Mouse (Mus musculus): Measurements from ENCODE around the gene Crybg2. TPM values are rescaled to one million over a fixed set of nuclear protein-coding genes. Genes with fewer than 3 reads are reported as not detected.

Crybg2 gene
- polyA plus RNA-seq, 1 experiment from 2014 or later = 0.96 TPM

- Histone ChIP-seq H3K4me2 (peak overlapping the region; percentile 87), H3K4me1 (peaks cover 32% of the 10 kb centered on the region), H3K4me3 (replicated peaks) (peak overlapping the region; percentile 82), H3K9me3 (no peaks in the 10 kb centered on the region), H3K36me3 (replicated peaks) (peaks cover 6% of the 10 kb centered on the region; the same call in 1 of the 2 replicates), H3K9ac (peak overlapping the region; percentile 86), H3K27me3 (no peaks in the 10 kb centered on the region), H3K27ac (no peak overlapping the region)
- no peak for ATAC-seq (ENCODE audit: low FRiP score)
- 59% methylated on average over 8 of the region's 8 CpGs for WGBS
Measured at GRCm38 (mm10) chr4:134127793-134128192, 67.2 kb downstream of the Crybg2 start.

GRCm38 (mm10) chr4:134128221-134128982 is 67.8 kb downstream of the Crybg2 start, which contains the start of gene Sh3bgrl3:
Gene Sh3bgrl3 (minus strand): TSS chr4:134128789.
- Histone ChIP-seq H3K36me3 (replicated peaks) (peaks cover 6% of the 10 kb centered on the region; the same call in 1 of the 2 replicates), H3K4me3 (replicated peaks) (peak within 1 kb of the TSS; percentile 82), H3K4me1 (peaks cover 32% of the 10 kb centered on the region), H3K9ac (peak within 1 kb of the TSS; percentile 86), H3K9me3 (no peaks in the 10 kb centered on the region), H3K27ac (peak within 1 kb of the TSS; percentile 80), H3K27me3 (no peaks in the 10 kb centered on the region), H3K4me2 (peak within 1 kb of the TSS; percentile 87)
- ATAC-seq (ENCODE audit: low FRiP score) = peak; percentile 95
- WGBS = 0% methylated on average over 50 of the region's 50 CpGs

- Histone ChIP-seq H3K27ac (peak overlapping the region; percentile 68), H3K4me2 (peak overlapping the region; percentile 87), H3K9me3 (no peaks in the 10 kb centered on the region), H3K4me3 (replicated peaks) (peak overlapping the region; percentile 82), H3K27me3 (no peaks in the 10 kb centered on the region), H3K4me1 (peaks cover 29% of the 10 kb centered on the region), H3K9ac (peak overlapping the region; percentile 86), H3K36me3 (replicated peaks) (peaks cover 6% of the 10 kb centered on the region; the same call in 1 of the 2 replicates)
- peak; percentile 68 for ATAC-seq (ENCODE audit: low FRiP score)
- 5% methylated on average over 14 of the region's 14 CpGs for WGBS
Measured at GRCm38 (mm10) chr4:134128983-134129362, 68.4 kb downstream of the Crybg2 start.

- no peak for ATAC-seq (ENCODE audit: low FRiP score)
- Histone ChIP-seq H3K36me3 (replicated peaks) (peaks cover 6% of the 10 kb centered on the region; the same call in 1 of the 2 replicates), H3K4me1 (peaks cover 25% of the 10 kb centered on the region), H3K4me3 (replicated peaks) (no peak overlapping the region; the same call in 1 of the 2 replicates), H3K4me2 (peak overlapping the region; percentile 87), H3K9ac (0 out of 2 replicates have a peak overlapping the region, but pooled peaks have one; percentile 86), H3K9me3 (no peaks in the 10 kb centered on the region), H3K27me3 (no peaks in the 10 kb centered on the region), H3K27ac (no peak overlapping the region)
- 47% methylated on average over 6 of the region's 6 CpGs for WGBS
Measured at GRCm38 (mm10) chr4:134129482-134129881, 68.9 kb downstream of the Crybg2 start.

DNA sequence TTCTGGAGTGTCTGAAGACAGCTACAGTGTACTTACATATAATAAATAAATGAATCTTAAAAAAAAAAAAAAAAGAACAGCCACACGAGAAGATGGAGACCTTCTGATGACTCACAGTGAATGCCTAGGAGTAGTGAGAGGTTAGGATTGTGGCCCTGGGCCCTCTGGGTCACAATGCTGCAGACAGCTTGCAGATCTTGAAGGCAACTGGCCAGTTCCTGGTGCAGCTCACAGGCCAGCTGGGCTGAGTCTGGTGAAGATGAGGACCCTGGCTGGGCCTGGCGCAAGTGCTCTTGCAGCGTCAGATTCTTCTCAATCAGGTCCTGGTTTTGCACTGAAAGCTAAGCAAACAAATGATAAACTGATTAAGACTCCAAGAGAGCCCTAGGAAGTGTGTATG is 71.5 kb downstream of the Crybg2 start:
- Histone ChIP-seq H3K9me3 (no peaks in the 10 kb centered on the region), H3K4me1 (peaks cover 20% of the 10 kb centered on the region), H3K27me3 (no peaks in the 10 kb centered on the region), H3K36me3 (replicated peaks) (peaks cover 9% of the 10 kb centered on the region), H3K4me2 (no peak overlapping the region), H3K27ac (no peak overlapping the region), H3K9ac (no peak overlapping the region), H3K4me3 (replicated peaks) (no peak overlapping the region)
- WGBS = 88% methylated on average over 3 of the region's 3 CpGs
- ATAC-seq (ENCODE audit: low FRiP score) = no peak

DNA sequence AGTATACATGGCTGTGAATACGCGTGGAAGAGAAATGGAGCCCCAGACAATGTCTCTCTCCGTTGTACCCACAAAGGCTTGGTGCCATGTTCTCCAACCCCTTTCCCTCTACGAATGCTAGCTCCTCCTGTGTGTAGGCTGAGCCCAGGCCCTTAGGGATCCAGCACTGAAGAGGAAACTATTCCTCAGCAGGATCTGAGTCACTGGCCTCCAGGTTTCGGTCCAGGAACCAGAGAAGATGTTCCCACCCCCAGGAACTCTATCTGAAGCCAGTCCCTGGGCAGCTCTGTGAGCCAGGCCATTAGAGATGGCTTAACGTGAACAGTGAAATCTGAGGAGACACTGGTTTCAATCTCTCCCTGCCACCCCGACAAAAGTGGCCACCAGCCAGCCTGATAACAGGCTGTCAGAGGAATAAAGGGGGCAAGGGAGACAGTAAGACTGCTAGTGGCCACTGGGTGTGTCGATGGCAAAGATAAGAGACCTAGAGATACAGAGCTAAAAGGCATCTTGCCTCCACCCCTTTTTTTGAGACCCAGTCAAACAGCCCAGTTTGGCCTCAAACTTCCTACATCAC is 72.0 kb downstream of the Crybg2 start:
- H3K4me3 ChIP-seq (replicated peaks) = no peak overlapping the region

DNA sequence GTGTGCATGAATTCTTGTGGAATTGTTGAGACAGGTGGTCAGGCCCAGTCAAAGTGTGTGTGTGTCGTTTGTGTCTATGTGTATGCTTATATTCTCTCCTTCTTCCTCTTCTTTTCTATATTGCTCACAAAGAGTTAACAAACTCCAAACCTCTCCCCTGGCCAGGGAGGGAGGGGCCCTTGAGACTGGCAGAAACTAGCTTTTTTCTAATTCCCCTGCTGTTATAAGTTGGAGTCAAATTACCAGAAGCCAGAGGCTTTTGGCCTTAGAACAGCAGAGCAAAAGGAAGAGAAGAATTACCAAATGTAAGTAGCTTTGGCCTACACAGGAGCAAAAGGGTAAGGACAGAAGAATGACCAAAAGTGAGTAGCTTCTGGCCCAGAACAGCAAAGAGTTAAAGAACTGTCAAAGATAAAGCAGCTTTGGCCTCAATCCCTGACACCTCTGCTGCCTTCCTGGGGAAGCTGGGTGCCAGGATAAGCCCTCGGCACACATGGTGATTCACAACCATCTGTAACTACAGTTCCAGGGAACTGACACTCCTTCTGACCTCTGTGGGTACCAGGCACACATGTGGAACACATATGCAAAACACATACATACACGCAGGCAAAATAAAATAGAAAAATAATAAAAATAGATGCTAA is 75.8 kb downstream of the Crybg2 start:
- no peak for ATAC-seq (ENCODE audit: low FRiP score)
- H3K4me2 ChIP-seq = no peak overlapping the region

More for the DNA sequence above, 72.0 kb downstream of the Crybg2 start:
- Histone ChIP-seq H3K27me3 (no peaks in the 10 kb centered on the region), H3K4me2 (no peak overlapping the region), H3K9ac (no peak overlapping the region), H3K27ac (no peak overlapping the region), H3K9me3 (no peaks in the 10 kb centered on the region), H3K36me3 (replicated peaks) (peaks cover 14% of the 10 kb centered on the region), H3K4me1 (peaks cover 15% of the 10 kb centered on the region)
- 87% methylated on average over 8 of the region's 8 CpGs for WGBS
- ATAC-seq (ENCODE audit: low FRiP score) = no peak

GRCm38 (mm10) chr4:134138857-134139256 is 78.2 kb downstream of the Crybg2 start:
- Histone ChIP-seq H3K27ac (no peak overlapping the region), H3K9ac (no peak overlapping the region), H3K9me3 (no peaks in the 10 kb centered on the region), H3K36me3 (replicated peaks) (peaks cover 18% of the 10 kb centered on the region), H3K4me1 (no peaks in the 10 kb centered on the region), H3K4me3 (replicated peaks) (no peak overlapping the region), H3K27me3 (no peaks in the 10 kb centered on the region), H3K4me2 (no peak overlapping the region)
- no peak for ATAC-seq (ENCODE audit: low FRiP score)
- WGBS = 80% methylated on average over 2 of the region's 2 CpGs

More for the DNA sequence above, 75.8 kb downstream of the Crybg2 start:
- Histone ChIP-seq H3K9ac (no peak overlapping the region), H3K27ac (no peak overlapping the region), H3K4me1 (no peaks in the 10 kb centered on the region), H3K27me3 (no peaks in the 10 kb centered on the region), H3K9me3 (no peaks in the 10 kb centered on the region), H3K4me3 (replicated peaks) (no peak overlapping the region), H3K36me3 (replicated peaks) (peaks cover 18% of the 10 kb centered on the region)
- 70% methylated on average over 3 of the region's 3 CpGs for WGBS

Other genes starting within 250 kb of the Crybg2 start
- 22.6 and 26.0 TPM in 2 replicates for gene Rps6ka1, start 173.0 kb upstream of the Crybg2 start, polyA plus RNA-seq (2016; fragmentation: Nextera tagmentation; extraction: Ambion mirVana)
- 3,644 and 3,855 TPM in 2 replicates for gene Hmgn2, start 92.2 kb upstream of the Crybg2 start, polyA plus RNA-seq (2016; fragmentation: Nextera tagmentation; extraction: Ambion mirVana)
- gene Dhdds, start 59.9 kb upstream of the Crybg2 start, polyA plus RNA-seq (2016; fragmentation: Nextera tagmentation; extraction: Ambion mirVana) = 45.5 and 48.6 TPM in 2 replicates
- 0.92 and 1.5 TPM in 2 replicates for gene Lin28a, start 42.0 kb upstream of the Crybg2 start, polyA plus RNA-seq (2016; fragmentation: Nextera tagmentation; extraction: Ambion mirVana)
- gene Zfp683, start 7.0 kb upstream of the Crybg2 start, polyA plus RNA-seq (2016; fragmentation: Nextera tagmentation; extraction: Ambion mirVana) = not detected in 2 replicates
- gene Cd52, start 34.3 kb downstream of the Crybg2 start, polyA plus RNA-seq (2016; fragmentation: Nextera tagmentation; extraction: Ambion mirVana) = 3.8 and 3.9 TPM in 2 replicates
- gene Ubxn11, start 41.8 kb downstream of the Crybg2 start, polyA plus RNA-seq (2016; fragmentation: Nextera tagmentation; extraction: Ambion mirVana) = 5.8 and 7.9 TPM in 2 replicates
- gene Sh3bgrl3, start 68.0 kb downstream of the Crybg2 start, polyA plus RNA-seq (2016; fragmentation: Nextera tagmentation; extraction: Ambion mirVana) = 257 and 272 TPM in 2 replicates
- 30.5 and 32.3 TPM in 2 replicates for gene Cep85, start 126.3 kb downstream of the Crybg2 start, polyA plus RNA-seq (2016; fragmentation: Nextera tagmentation; extraction: Ambion mirVana)
- gene Gm7534, start 142.2 kb downstream of the Crybg2 start, polyA plus RNA-seq (2016; fragmentation: Nextera tagmentation; extraction: Ambion mirVana) = not detected in 2 replicates
- not detected in 2 replicates for gene Catsper4, start 166.6 kb downstream of the Crybg2 start, polyA plus RNA-seq (2016; fragmentation: Nextera tagmentation; extraction: Ambion mirVana)
- gene Cnksr1, start 177.6 kb downstream of the Crybg2 start, polyA plus RNA-seq (2016; fragmentation: Nextera tagmentation; extraction: Ambion mirVana) = 0.10 and 0.35 TPM in 2 replicates
- gene E130218I03Rik, start 182.8 kb downstream of the Crybg2 start, polyA plus RNA-seq (2016; fragmentation: Nextera tagmentation; extraction: Ambion mirVana) = 0.52 and 0.74 TPM in 2 replicates
- 18.5 and 20.4 TPM in 2 replicates for gene Zfp593, start 184.8 kb downstream of the Crybg2 start, polyA plus RNA-seq (2016; fragmentation: Nextera tagmentation; extraction: Ambion mirVana)
- not detected in 2 replicates for gene Gm30191, start 186.1 kb downstream of the Crybg2 start, polyA plus RNA-seq (2016; fragmentation: Nextera tagmentation; extraction: Ambion mirVana)
- 4.1 and 5.2 TPM in 2 replicates for gene Grrp1, start 193.3 kb downstream of the Crybg2 start, polyA plus RNA-seq (2016; fragmentation: Nextera tagmentation; extraction: Ambion mirVana)
- 33.3 and 34.8 TPM in 2 replicates for gene Pdik1l, start 227.1 kb downstream of the Crybg2 start, polyA plus RNA-seq (2016; fragmentation: Nextera tagmentation; extraction: Ambion mirVana)

All from forebrain, embryonic 12.5 days (tissue).